Mouse (Mus musculus) limb, embryonic 10.5 days (tissue): Measurements from ENCODE around the gene Vmn1r200. TPM values are rescaled to one million over a fixed set of nuclear protein-coding genes. Genes with fewer than 3 reads are reported as not detected.
"Not testable (repeated sequence)": the region's sequence is repeated elsewhere in the genome, so short reads cannot be mapped to it uniquely, and the experiment has no call there.

Experiments
- DNase-seq: peaks from one replicate; pipeline ENCODE4 v3.0.0-alpha.2; 2017; ENCODE audit warnings: low spot score
- H3K27ac ChIP-seq: fragments of 300-500 bp; sonication (generic); 2 replicates; pipeline ENCODE4 v1.5.1; 2016; ENCODE audit warnings: mild to moderate bottlenecking
- H3K27me3 ChIP-seq: fragments of 300-500 bp; sonication (generic); 2 replicates; pipeline ENCODE4 v1.6.1; 2016; ENCODE audit warnings: low read depth, mild to moderate bottlenecking; ENCODE audit not compliant: poor library complexity, severe bottlenecking
- H3K36me3 ChIP-seq: fragments of 300-500 bp; sonication (generic); 2 replicates; pipeline ENCODE4 v1.6.1; 2016; ENCODE audit warnings: mild to moderate bottlenecking, moderate library complexity
- H3K4me1 ChIP-seq: fragments of 300-500 bp; sonication (generic); 2 replicates; pipeline ENCODE4 v1.6.1; 2016
- H3K4me3 ChIP-seq: fragments of 300-500 bp; sonication (generic); 2 replicates; pipeline ENCODE4 v1.5.1; 2016; ENCODE audit warnings: mild to moderate bottlenecking, moderate library complexity
- H3K9me3 ChIP-seq: fragments of 300-500 bp; sonication (generic); replicated peaks from 2 replicates; pipeline ENCODE4 v1.6.1; 2016; ENCODE audit warnings: mild to moderate bottlenecking
- WGBS: fragments of 180-500 bp; shearing (Covaris S2); methylation state at CpG from one replicate; pipeline ENCODE4 v1.1.7; 2016; 5-methylcytosine and 5-hydroxymethylcytosine counted together
- polyA plus RNA-seq: library from polyadenylated mRNA; unstranded; fragments of >200 nt; fragmentation: Nextera tagmentation; extraction: Ambion mirVana; gene quantifications from 2 replicates; pipeline ENCODE4 v1.2.1, GENCODE M21; 2016

Gene Vmn1r200
- not detected in 2 replicates for polyA plus RNA-seq

GRCm38 (mm10) chr13:22390073-22390472, at the start of gene Vmn1r200:
Gene Vmn1r200 (plus strand): TSS chr13:22390373.
- H3K27ac ChIP-seq = no peak within 1 kb of the TSS
- 35% methylated on average over 3 of the region's 3 CpGs for WGBS
- H3K9me3 ChIP-seq = no peaks in the 10 kb centered on the region
- no peaks in the 10 kb centered on the region for H3K36me3 ChIP-seq
- no peaks in the 10 kb centered on the region for H3K27me3 ChIP-seq
- DNase-seq = no peak
- H3K4me3 ChIP-seq = no peak within 1 kb of the TSS
- H3K4me1 ChIP-seq = peaks cover 9% of the 10 kb centered on the region

- Histone ChIP-seq H3K27me3 (no peaks in the 10 kb centered on the region), H3K4me1 (no peaks in the 10 kb centered on the region), H3K9me3 (no peaks in the 10 kb centered on the region), H3K36me3 (no peaks in the 10 kb centered on the region), H3K4me3 (no peak within 1 kb of the TSS), H3K27ac (no peak within 1 kb of the TSS)
- WGBS = 18% methylated on average over 1 of the region's 1 CpGs
- DNase-seq = no peak
These were observed 40.1 kb upstream of the Vmn1r200 start, which contains the start of gene Vmn1r198 for GRCm38 (mm10) chr13:22350064-22350463. Gene Vmn1r198 (plus strand): TSS chr13:22350364.

GRCm38 (mm10) chr13:22350813-22351212, 39.4 kb upstream of the Vmn1r200 start:
- no peak overlapping the region for H3K4me3 ChIP-seq
- no peaks in the 10 kb centered on the region for H3K36me3 ChIP-seq
- no peaks in the 10 kb centered on the region for H3K4me1 ChIP-seq
- DNase-seq = no peak
- WGBS = 83% methylated on average over 1 of the region's 1 CpGs
- no peaks in the 10 kb centered on the region for H3K27me3 ChIP-seq
- H3K9me3 ChIP-seq = no peaks in the 10 kb centered on the region
- no peak overlapping the region for H3K27ac ChIP-seq

GRCm38 (mm10) chr13:22379518-22379917, 10.7 kb upstream of the Vmn1r200 start, which contains the start of gene Vmn1r199:
Gene Vmn1r199 (plus strand): TSS chr13:22379818.
- no peaks in the 10 kb centered on the region for H3K36me3 ChIP-seq
- no peaks in the 10 kb centered on the region for H3K27me3 ChIP-seq
- H3K9me3 ChIP-seq = no peaks in the 10 kb centered on the region
- WGBS = 82% methylated on average over 2 of the region's 2 CpGs
- DNase-seq = no peak
- no peak within 1 kb of the TSS for H3K4me3 ChIP-seq
- H3K27ac ChIP-seq = no peak within 1 kb of the TSS
- H3K4me1 ChIP-seq = no peaks in the 10 kb centered on the region

- H3K4me3 ChIP-seq, H3K36me3 ChIP-seq, H3K4me1 ChIP-seq, DNase-seq, H3K9me3 ChIP-seq, H3K27me3 ChIP-seq, H3K27ac ChIP-seq: not testable (repeated sequence)
- 84% methylated on average over 3 of the region's 3 CpGs for WGBS
These were observed 9.0 kb upstream of the Vmn1r200 start for GRCm38 (mm10) chr13:22381128-22381527.

- Histone ChIP-seq H3K4me1 (no peaks in the 10 kb centered on the region), H3K27ac (no peak overlapping the region)
- 84% methylated on average over 3 of the region's 3 CpGs for WGBS
These were observed 6.8 kb upstream of the Vmn1r200 start for GRCm38 (mm10) chr13:22383401-22383800.

GRCm38 (mm10) chr13:22387050-22387449, 3.1 kb upstream of the Vmn1r200 start:
- Histone ChIP-seq H3K9me3 (no peaks in the 10 kb centered on the region), H3K4me3 (no peak overlapping the region), H3K4me1 (peaks cover 9% of the 10 kb centered on the region), H3K36me3 (no peaks in the 10 kb centered on the region), H3K27ac (no peak overlapping the region), H3K27me3 (no peaks in the 10 kb centered on the region)
- DNase-seq = no peak
- 90% methylated on average over 1 of the region's 1 CpGs for WGBS

More at GRCm38 (mm10) chr13:22383401-22383800, 6.8 kb upstream of the Vmn1r200 start:
- Histone ChIP-seq H3K9me3 (no peaks in the 10 kb centered on the region), H3K27me3 (no peaks in the 10 kb centered on the region), H3K4me3 (no peak overlapping the region), H3K36me3 (no peaks in the 10 kb centered on the region)
- DNase-seq = no peak

- no peak for DNase-seq
- peaks cover 6% of the 10 kb centered on the region; the same call in 1 of the 2 replicates for H3K9me3 ChIP-seq
- no peaks in the 10 kb centered on the region for H3K36me3 ChIP-seq
- no peak overlapping the region for H3K27ac ChIP-seq
- H3K27me3 ChIP-seq = no peaks in the 10 kb centered on the region
- no peak overlapping the region for H3K4me3 ChIP-seq
- WGBS = 55% methylated on average over 1 of the region's 1 CpGs
- H3K4me1 ChIP-seq = no peaks in the 10 kb centered on the region
These were observed 12.8 kb downstream of the Vmn1r200 start for GRCm38 (mm10) chr13:22402978-22403377.

Other genes starting within 250 kb of the Vmn1r200 start
- not detected in 2 replicates for gene Vmn1r191, start 206.4 kb upstream of the Vmn1r200 start, polyA plus RNA-seq
- not detected in 2 replicates for gene Vmn1r192, start 199.2 kb upstream of the Vmn1r200 start, polyA plus RNA-seq
- not detected in 2 replicates for gene Vmn1r193, start 167.2 kb upstream of the Vmn1r200 start, polyA plus RNA-seq
- not detected in 2 replicates for gene Vmn1r194, start 146.2 kb upstream of the Vmn1r200 start, polyA plus RNA-seq
- not detected in 2 replicates for gene Vmn1r195, start 119.9 kb upstream of the Vmn1r200 start, polyA plus RNA-seq
- gene Vmn1r196, start 100.5 kb upstream of the Vmn1r200 start, polyA plus RNA-seq = not detected in 2 replicates
- not detected in 2 replicates for gene Vmn1r197, start 65.8 kb upstream of the Vmn1r200 start, polyA plus RNA-seq
- not detected in 2 replicates for gene Vmn1r198, start 40.0 kb upstream of the Vmn1r200 start, polyA plus RNA-seq
- not detected in 2 replicates for gene Vmn1r199, start 10.6 kb upstream of the Vmn1r200 start, polyA plus RNA-seq
- not detected in 2 replicates for gene Vmn1r201, start 81.5 kb downstream of the Vmn1r200 start, polyA plus RNA-seq
- gene Vmn1r202, start 115.0 kb downstream of the Vmn1r200 start, polyA plus RNA-seq = not detected in 2 replicates
- not detected in 2 replicates for gene Vmn1r203, start 127.7 kb downstream of the Vmn1r200 start, polyA plus RNA-seq
- not detected in 2 replicates for gene Vmn1r204, start 162.8 kb downstream of the Vmn1r200 start, polyA plus RNA-seq
- gene Vmn1r205, start 202.6 kb downstream of the Vmn1r200 start, polyA plus RNA-seq = not detected in 2 replicates
- gene Vmn1r206, start 233.9 kb downstream of the Vmn1r200 start, polyA plus RNA-seq = not detected in 2 replicates